Mouse (Mus musculus) mesoderm, embryonic 11.5 days (tissue): ENCODE results near the gene Tbc1d22a.
A peak's percentile ranks its signal among the peaks of the same experiment; 100 is the strongest.
"Not testable (repeated sequence)": the region's sequence is repeated elsewhere in the genome, so short reads cannot be mapped to it uniquely, and the experiment has no call there.

Source experiments
- DNase-seq: peaks from one replicate; pipeline ENCODE4 v3.0.0-alpha.2; 2012; ENCODE audit warnings: low read depth, low spot score

Gene Tbc1d22a

GRCm38 (mm10) chr15:86213753-86214548 is at the start of gene Tbc1d22a:
TSS of gene Tbc1d22a (plus strand) at chr15:86214459.
- peak; percentile 97 for DNase-seq

DNA sequence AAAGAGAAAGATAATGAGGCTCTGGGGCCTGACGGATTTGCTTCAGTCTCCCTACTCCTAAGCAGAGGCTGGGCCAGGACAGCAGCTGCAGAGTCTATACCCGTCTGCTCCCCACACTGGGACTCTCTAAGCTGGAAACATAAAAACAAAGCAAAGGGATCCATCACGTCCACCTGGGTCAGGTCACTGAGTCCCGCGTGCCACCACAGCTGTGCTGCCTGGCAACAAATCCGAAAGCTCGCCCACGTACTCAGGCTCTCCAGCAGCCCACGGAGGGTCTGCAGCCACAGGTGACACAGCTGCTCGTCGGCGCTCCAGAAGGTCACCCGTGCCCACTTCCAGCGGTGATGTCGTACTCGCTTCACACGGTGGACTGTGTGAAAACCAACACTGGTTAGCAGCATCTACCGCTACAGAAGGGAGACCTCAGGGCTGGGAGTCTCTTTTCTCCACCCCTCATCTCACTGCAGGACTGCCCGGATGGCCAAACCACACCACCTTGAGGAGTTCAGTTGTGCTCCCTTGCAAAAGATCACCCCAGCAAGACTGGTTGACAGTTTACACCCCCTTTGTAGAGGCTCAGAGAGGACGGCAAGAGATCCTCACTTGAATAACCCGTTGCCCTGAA is 49.4 kb upstream of the Tbc1d22a start:
- DNase-seq: no peak

DNA sequence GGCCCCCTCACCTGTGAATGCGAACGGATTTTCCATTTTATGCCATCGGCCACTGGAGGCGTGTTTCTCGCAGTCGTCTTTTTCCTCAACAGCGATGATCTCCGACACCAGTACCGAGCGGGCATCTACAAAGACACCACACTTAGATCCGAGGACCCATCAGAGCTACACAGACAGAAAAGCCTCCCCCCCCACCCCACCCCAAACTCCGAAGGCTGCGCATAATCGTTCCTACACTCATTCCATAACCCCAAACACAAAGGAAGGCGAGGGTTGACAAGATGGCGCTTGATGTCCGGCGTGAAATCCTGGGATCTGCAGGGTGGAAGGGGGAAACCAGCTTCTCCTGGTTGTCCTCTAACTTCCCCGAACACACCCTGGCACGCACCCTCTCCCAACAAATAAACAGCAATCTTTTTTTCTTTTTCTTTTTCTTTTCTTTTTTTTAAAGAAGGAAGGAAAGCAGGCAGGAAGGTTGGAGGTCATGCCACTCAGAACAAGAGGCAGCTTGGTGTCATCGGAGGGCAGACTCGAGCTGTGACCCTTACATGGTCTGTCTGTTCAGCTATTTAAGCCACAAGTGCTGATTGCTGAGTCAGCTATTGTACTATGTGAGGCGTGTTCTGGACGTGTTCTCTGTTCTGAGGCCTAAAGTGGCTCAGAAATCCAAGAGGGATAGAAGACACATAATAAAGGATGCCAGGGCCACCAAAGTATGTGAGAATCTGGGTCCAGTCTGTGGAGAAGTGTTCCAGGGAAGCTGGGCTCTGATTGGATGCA is 48.3 kb upstream of the Tbc1d22a start:
- DNase-seq: no peak

DNA sequence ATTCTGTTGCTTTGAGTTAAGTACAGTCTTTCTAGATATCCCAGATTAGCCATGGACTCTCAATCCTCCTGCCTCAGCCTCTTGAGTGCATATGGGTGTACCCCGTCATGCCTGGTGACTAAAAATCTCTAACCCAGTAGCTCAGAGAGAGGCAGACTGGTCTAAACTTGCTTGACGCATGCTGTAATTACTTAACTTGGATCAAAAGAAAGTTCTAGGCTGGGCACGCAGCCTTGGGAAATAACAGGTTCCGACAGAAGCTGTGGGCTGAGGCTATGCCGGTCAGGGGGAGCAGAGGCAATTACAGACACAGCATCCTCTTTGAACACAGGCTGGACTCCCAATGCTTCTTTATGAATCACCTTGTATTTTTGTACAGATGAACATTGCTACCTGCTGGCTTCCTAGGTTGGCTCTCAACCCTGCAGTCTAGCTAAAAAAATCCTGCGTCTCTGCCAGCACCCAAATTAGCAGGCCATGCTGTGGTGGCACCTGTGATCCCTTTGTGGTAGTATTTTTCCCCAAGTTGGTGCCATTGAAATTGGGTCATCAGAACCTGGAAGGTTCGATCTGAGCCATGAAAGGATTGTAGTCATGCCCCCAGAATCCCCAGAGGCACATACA is 47.1 kb upstream of the Tbc1d22a start:
- DNase-seq: no peak

DNA sequence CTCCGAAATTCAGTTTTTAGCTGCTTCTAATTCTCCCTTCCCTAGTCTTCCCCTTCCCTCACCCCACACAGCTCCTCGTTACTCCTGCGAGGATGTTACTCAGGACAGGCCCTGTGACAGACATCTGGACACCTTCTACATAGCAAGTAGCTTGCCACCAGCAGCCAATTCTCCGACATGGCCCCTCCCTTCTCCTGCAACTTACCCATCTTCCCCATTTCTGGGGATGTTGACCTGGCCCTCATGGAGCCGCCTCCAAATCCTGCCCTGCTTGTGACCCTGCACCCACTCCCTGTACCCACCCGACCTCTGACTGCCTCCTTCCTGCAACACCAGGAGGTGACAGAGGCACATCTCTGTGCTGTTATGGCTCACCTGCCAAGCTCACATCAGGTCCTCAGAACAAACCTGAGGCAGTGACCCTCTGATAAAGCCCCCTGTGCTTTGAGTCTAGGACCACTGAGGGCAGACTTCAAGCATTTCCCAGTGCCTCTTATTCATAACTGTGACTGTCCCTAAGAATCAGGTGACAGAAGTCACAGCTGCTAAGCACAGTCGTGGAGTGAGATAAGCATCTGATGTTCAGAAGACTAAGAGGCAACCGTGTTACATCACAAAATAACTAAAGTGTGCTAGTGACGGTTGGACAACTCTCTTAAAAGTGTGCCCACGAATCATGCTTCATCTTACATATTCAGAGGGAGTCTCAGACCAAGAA is 46.3 kb upstream of the Tbc1d22a start:
- DNase-seq: no peak

- DNase-seq: no peak
Measured at GRCm38 (mm10) chr15:86168505-86168867, 45.8 kb upstream of the Tbc1d22a start.

DNA sequence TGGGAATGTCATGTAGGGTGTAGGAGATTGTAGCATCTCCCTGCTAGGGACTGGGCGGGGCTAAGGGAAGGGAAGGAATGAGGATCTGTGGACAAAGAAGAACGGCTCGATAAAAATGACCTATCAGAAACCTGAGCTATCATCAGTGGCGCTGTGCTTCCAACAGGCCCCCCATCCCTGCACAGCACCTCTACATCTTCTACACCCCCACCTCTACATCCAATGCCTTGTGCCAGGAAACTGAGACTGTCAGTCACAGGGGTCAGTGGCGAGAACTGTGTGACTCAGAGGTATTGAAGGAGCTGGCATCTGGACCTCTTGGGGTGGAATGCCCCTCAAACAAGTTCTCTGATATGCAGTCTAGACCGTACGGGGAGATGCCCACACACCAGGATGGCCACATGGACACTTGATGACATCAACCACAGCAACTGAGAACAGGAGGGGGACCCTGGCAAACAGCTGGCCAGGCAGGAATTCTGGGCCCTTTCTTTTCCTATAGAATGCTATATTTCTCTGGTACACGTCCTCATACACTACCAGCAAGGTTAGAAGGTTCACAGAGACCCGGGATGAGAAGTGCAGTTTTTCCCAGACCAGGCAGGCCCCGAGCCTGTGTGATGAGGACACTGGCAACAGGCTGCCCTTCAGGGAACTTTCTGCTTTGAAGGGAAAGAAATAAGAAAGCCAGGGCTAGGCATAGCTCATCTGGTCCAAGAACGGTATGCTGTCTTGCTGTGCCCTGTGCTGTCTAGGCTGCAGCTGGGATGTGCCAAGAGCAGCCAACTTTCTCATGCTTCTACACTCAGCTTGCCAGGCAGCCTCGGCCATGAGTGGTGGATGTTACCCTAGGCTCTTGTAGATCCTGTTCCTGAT is 45.1 kb upstream of the Tbc1d22a start:
- DNase-seq: no peak

- no peak for DNase-seq
Measured at GRCm38 (mm10) chr15:86169817-86170110, 44.5 kb upstream of the Tbc1d22a start.

- DNase-seq: no peak
Measured at GRCm38 (mm10) chr15:86171316-86171715, 42.9 kb upstream of the Tbc1d22a start.

DNA sequence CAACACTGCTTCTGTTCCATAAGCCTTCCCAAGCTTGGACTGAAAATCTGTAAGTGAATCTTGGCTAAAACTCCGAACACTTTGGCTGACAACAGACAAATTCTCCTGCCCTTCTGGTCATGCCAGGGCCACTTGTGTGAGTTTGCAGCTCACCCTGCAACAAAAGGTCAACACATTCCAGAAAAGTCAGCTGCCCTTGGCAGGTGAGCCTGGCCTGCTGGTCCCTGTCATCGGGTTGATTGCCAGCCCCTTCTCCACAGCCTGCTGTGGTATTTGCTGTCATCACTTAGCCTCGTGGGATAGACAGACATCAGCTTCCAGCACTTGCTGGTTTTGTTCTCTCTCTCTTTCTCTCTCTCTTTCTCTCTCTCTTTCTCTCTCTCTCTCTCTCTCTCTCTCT is 42.1 kb upstream of the Tbc1d22a start:
- DNase-seq: no peak

DNA sequence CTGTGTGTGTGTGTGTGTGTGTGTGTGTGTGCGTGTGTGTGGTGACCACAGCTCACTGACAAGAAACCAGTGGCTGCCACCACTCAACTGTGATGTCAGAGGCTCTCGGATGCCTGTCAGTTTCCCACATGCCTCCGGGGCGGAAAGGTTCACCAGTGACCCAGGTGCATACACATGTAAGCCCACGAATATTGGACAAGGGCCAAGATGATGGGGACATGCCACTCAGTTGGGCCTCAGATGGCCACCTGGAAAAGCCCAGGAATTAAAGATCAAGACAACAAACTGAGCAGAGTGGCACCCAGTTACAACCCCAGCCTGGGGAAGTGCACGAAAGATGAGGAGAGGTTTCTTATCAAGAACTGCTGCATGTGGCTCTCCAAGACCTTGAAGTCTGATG is 41.7 kb upstream of the Tbc1d22a start:
- DNase-seq: no peak

DNA sequence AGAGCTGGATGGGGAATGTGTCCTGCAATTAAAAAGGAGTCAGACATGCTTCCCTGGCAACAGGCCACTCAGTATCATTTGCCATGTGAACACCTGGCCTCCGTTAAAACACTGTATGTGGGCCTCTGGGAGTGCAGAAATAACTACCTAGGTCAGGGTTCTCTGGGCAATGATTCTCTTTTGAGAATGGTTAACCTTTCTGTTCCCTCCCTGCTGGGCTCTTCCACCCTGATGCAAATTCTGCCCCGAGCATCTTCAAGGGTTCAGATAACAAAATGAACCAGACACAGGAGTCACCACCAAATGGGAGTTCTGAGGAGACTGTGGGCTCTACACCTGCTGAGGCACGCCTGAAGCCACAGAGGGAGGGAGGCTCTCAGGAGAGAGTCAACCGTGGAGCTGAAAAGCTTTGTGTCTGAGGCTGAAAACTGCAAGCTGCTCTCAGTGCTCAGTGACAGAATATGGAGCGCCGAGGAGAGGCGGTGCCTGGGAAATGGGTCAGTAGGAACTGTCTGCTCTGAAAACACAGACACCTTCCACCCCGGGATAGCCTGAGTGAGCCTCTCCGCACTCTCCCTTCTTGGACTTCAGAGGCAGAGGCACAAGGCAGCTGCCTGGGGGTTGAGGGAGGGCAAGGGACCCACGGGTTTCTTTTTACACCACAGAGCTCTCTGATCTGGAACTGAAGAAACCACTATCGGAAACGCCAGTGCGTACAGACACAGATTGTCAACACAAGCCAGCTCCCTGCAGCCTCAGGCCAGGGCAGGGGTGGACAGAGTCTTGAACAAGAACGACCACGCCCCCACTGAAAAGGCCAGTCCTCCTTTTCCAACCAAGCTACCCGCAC is 40.9 kb upstream of the Tbc1d22a start:
- DNase-seq: no peak

DNA sequence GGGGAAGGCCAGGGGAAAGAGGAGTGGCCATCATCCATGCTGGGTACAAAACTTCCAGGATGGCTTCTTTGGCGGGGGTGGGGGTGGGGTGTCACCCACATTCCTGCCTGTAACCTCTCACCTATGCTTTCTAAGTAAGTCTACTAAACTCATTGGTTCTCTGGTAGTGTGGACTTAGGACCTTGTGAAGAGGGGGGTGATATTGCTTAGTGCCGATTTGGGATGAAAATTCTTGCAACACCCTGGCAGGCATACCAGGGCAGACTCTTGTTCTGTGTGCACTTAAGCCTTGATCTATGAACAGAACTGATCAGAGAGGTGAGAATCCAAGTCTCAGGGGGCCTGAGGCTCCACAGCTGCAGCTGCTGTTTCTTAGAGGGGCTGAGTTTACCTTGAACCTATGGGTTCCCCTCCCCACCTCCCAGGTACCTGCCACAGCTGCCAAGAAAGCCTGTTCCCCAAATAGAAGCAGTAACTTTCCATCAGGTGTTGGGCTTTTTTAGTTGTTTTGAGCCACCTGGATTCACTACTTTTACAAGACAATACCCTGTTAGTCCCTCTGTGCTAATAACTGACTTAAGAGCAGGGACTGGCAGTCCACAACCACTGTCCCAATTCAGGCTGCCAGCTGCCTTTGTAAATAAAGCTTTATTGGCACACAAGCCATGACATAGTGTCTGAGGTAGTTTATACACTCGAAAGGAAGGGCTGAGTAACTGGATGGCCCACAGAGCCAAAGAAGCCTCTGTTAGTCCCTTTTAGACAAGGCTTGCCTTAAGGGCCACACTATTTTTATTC is 38.8 kb upstream of the Tbc1d22a start:
- no peak for DNase-seq

DNA sequence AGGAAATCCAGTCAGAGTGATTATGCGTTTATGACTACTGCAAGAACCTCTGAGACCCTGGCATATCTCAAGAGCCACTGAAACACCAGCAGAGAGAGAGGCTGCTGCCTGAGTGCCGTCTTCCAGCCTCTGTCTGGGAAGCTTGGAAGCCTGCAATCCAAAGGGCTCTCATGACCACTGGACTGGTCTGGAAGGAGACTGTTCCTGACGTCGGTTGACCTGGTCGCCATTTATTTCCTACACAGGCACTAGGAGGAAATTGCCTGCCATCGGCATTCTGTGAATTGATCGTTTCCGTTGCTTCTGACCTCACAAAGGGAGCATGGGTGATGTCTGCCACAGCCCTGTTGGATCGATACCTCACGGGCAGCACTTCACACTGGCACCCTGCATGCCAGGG is 38.1 kb upstream of the Tbc1d22a start:
- DNase-seq: no peak

DNA sequence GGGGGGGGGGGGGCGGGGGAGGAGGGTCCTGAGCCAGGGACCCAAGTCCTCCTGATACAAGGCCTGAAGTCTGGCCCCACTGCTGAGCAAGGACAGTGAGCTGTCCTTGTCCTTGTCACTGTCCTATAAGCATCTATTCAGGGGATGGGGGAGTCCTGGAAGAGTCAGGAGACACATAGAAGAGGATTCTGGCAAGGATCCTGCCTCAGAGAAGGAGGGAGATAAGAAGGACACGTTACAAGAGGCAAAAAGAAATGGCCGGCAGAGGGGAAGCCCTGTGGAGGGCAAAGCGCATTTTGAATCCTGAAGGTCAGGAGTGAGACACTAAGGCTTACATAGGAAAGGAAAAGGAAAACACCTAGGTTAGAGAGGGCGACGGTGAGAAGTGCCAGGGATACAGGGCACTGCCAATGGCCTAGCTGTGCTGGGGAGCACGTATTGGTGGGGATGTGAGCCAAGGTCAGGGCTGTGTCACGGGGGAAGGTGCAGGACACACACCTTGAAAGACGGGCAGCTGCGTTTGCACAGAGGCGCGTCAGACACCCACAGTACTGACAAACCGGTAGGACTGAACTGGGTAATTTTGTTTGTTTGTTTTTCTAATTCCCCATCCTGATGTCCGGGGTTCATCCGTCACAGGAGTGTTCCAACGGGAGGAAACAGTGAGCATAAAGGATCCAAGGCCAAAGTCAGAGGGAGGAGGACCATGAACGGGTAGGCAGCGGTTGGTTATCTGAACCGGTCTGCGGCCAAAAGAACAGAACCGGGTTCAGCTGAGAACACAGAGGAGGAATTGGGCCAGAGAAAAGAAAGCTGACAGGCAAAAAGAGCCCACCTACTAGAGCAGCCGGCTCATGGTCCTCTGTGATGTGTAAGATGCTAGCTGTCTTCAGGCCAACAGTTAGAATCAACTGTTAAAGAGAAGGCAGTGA is 37.2 kb upstream of the Tbc1d22a start:
- no peak for DNase-seq

- DNase-seq: not testable (repeated sequence)
Measured at GRCm38 (mm10) chr15:86177703-86178251, 36.5 kb upstream of the Tbc1d22a start.

DNA sequence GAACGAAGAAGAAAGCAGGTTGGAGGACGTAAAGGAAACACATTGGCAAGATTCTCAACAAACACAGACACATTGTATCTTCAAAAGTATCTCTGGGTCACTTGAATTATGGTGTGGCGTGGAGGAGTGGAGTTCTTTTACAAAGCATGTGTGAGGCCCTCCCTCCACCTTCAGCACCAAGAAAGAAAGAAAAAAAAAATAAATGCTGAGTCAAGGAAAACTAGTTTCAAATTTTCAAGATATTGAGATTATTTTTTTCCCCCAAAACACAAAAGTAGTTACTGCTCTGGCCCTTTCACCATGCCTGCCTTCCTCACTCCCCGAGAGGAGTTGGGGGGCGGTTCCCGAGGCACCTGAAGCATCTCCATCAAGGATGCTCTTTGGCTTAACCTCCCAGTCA is 35.7 kb upstream of the Tbc1d22a start:
- no peak for DNase-seq

- DNase-seq: no peak
Measured at GRCm38 (mm10) chr15:86180427-86180826, 33.8 kb upstream of the Tbc1d22a start.
